Mouse (Mus musculus) adrenal gland, adult (tissue): ENCODE measurements around the gene Teddm1a.
"Not testable (repeated sequence)": the region's sequence is repeated elsewhere in the genome, so short reads cannot be mapped to it uniquely, and the experiment has no call there.

Source experiments
- DNase-seq, 2 experiments: peaks; one replicate each; pipeline ENCODE4 v3.0.0; 2022 to 2023; ENCODE audit warnings: low spot score in 1 of 2; ENCODE audit not compliant: inconsistent age in 2 of 2

Teddm1a gene

GRCm38 (mm10) chr1:153891442-153891841 is at the start of gene Teddm1a:
TSS of gene Teddm1a (plus strand) at chr1:153891742.
- DNase-seq = no peak

GRCm38 (mm10) chr1:153842121-153842740 is 49.3 kb upstream of the Teddm1a start:
- DNase-seq = no peak

- no peak for DNase-seq
These were observed 47.5 kb upstream of the Teddm1a start, which contains the start of gene Rgsl1 for GRCm38 (mm10) chr1:153844042-153844441. TSS of gene Rgsl1 (minus strand) at chr1:153844142.

GRCm38 (mm10) chr1:153846420-153846819 is 45.1 kb upstream of the Teddm1a start:
- DNase-seq = no peak

- peak in 1 of 2 experiments; percentile 56 for DNase-seq
These were observed 44.7 kb upstream of the Teddm1a start for GRCm38 (mm10) chr1:153846867-153847266.

GRCm38 (mm10) chr1:153852696-153853095 is 38.8 kb upstream of the Teddm1a start:
- not testable (repeated sequence) for DNase-seq

- DNase-seq = peak in 1 of 2 experiments; percentile 27
These were observed 35.6 kb upstream of the Teddm1a start for GRCm38 (mm10) chr1:153855946-153856345.

GRCm38 (mm10) chr1:153874045-153874444 is 17.5 kb upstream of the Teddm1a start, which contains the start of gene Teddm1b:
TSS of gene Teddm1b (plus strand) at chr1:153874345.
- no peak for DNase-seq

- DNase-seq = not testable (repeated sequence)
These were observed 11.2 kb upstream of the Teddm1a start for GRCm38 (mm10) chr1:153880391-153880790.

GRCm38 (mm10) chr1:153886024-153886633 is 5.4 kb upstream of the Teddm1a start:
- no peak for DNase-seq

GRCm38 (mm10) chr1:153890121-153890520 is 1.4 kb upstream of the Teddm1a start:
- no peak for DNase-seq

GRCm38 (mm10) chr1:153893746-153894145 is 2.2 kb downstream of the Teddm1a start:
- peak in 1 of 2 experiments; percentile 32 for DNase-seq

- DNase-seq = no peak
These were observed 2.8 kb downstream of the Teddm1a start for GRCm38 (mm10) chr1:153894201-153894893.

GRCm38 (mm10) chr1:153894979-153895378 is 3.4 kb downstream of the Teddm1a start:
- peak; percentile 71 to 93 for DNase-seq

- peak in 1 of 2 experiments; percentile 18 for DNase-seq
These were observed 5.7 kb downstream of the Teddm1a start for GRCm38 (mm10) chr1:153897196-153897595.

GRCm38 (mm10) chr1:153898989-153899730 is 7.6 kb downstream of the Teddm1a start:
- DNase-seq = no peak

GRCm38 (mm10) chr1:153899731-153900380 is 8.3 kb downstream of the Teddm1a start, which contains the start of the genes Glul and Teddm2:
TSS of gene Glul (plus strand) at chr1:153899944.
TSS of gene Teddm2 (minus strand) at chr1:153900228.
- DNase-seq = peak; percentile 98 to 99

- no peak for DNase-seq
These were observed 8.8 kb downstream of the Teddm1a start for GRCm38 (mm10) chr1:153900381-153900780.

- peak; percentile 60 to 81 for DNase-seq
These were observed 9.6 kb downstream of the Teddm1a start for GRCm38 (mm10) chr1:153900860-153901730.
